Mouse (Mus musculus): ENCODE results near the gene Bcl11a.

GRCm38 (mm10) chr11:24101625-24102024 is 23.8 kb downstream of the Bcl11a start:
- TF ChIP-seq CTCF (IDR thresholded peaks at IDR 0.05; ENCODE audit: low read depth, low read length) (no peak), TAL1 (conservative IDR thresholded peaks at IDR 0.05; ENCODE audit: low read depth, low read length) (0 out of 2 replicates have a peak, but pooled peaks have one; percentile 30), GATA2 (IDR thresholded peaks at IDR 0.05; ENCODE audit: borderline replicate concordance, low read depth, low read length) (no peak), GATA1 (IDR thresholded peaks at IDR 0.05; ENCODE audit: borderline replicate concordance, low read length) (no peak)

All from G1E (cell line).